Mouse (Mus musculus) spleen, adult 18-20 months (tissue): ENCODE measurements around the gene Large1.
"Not testable (repeated sequence)": the region's sequence is repeated elsewhere in the genome, so short reads cannot be mapped to it uniquely, and the experiment has no call there.

Source experiments
- DNase-seq, 2 experiments: peaks; one replicate each; pipeline ENCODE4 v3.0.0; 2022; ENCODE audit warnings: mixed read lengths in 2 of 2

The Large1 gene

DNA sequence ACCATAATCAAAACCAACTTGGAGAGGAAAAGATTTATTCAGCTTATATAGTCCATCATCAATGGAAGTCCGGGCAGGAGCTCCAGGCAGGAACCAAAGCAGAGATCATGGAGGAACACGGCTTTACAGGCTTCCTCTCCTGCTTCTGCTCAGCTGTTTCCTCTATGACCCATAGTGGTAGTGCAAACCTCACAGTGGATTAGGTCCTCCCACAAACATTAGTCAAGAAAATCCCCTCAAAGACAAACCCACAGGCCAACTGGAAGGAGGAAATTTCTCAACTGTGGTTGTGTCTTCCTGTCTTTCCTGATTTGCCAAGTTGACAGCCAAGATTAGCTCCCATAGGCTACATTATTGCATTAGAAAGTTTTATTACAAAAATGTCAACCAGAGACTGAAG is 59.7 kb downstream of the Large1 start:
- no peak for DNase-seq

DNA sequence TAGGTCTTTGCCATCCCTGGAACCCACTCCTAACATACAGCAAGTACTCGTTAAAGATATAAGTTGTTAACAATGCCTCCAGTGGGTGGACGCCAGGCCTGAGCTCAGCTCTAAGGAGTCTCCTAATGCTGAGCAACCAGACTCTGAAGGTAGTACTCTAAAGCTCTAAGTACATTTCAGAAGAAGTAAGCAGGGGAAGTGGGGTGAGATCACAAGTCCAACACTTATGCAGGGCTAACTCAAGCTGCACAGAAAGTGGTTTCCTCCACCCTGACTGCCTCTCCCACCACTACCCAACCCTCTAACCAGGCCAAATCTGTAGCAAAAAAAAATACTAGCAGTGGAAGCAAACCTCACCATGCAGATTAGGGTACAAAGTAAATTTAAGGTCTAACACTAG is 61.7 kb downstream of the Large1 start:
- no peak for DNase-seq

DNA sequence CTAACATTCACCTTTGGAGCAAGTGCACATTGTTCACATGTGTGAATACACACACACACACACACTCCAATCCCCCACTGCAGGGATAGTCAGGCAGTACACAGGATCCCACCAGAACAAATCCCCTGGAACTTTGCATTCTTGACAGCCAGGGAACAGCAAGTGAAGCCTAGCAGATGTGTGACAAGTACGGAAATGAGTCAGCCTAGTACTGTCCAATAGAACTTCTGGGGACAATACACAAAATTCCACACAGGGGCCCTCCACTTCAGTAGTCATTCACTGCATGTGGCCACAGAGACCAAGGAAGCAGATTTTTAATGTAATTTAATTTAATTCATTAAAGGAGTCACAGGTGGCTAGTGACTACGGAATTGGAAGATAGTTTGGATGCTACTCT is 62.7 kb downstream of the Large1 start:
- no peak for DNase-seq

DNA sequence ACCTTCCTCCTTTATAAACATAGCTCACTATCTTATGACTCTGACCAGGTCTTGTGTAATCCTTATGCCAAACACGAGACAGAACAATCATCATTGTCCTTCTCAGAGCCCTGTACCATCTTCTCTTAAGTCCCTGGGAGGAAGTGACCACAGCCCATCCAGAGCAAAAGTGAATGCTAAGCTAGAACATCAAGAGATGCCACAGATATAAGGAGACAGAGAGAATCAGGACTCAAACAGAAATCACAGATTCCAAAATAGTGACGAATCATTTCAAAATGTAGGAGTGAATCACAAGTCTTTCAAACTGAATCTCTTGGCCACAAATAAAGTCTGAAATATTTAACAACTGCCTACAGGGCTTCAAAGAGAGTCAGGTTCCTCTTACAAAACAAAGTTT is 63.5 kb downstream of the Large1 start:
- DNase-seq: no peak

DNA sequence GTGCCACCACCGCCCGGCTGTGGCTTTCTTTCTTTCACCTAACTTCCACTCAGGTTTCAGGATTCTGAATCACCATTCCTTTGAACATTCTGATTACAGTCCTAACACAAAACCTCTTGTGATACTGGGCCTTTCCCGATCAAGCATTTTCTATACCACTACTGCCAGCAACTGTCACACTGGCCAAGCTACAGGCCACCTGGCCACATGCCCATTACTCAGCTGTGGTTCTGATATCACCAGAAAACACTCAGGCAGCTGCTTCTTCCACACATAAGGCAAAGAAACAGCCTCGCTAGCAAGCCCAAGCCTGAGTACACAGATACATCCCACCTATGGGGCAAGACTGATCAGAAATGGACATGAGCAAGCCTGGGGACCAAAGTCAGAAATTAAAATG is 71.3 kb downstream of the Large1 start:
- no peak for DNase-seq

DNA sequence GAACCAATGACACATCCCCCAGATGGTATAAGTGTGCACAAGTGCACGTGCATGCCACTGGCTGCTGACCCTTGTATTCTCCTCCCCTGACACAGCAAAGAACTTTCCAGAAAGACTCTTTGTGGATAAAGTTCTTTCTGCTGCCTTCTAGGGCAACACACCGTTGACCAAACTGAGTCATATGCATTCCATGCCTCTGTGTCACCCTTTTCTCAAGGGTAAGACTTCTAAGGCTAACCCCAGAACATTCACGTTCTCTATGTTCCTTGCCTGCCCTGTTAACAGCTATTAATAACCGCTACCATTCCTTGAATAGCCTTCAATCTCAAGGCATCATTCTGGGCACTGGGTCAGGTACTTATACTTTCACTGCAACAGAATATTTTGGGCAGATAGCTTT is 77.3 kb downstream of the Large1 start:
- DNase-seq: no peak

DNA sequence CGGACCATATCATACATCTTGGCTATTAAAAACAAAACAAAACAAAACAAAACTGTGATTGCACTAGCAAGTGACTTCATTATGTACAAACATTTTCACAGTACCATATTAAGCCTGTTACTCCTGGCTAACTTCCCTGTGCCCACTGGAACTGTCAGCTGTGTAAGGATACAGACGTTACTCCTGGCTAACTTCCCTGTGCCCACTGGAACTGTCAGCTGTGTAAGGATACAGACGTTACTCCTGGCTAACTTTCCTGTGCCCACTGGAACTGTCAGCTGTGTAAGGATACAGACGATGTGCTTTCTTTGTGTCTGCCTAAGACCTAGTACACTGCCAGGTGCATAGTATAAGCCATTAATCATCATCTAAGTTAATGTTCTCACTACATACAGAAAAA is 77.9 kb downstream of the Large1 start:
- DNase-seq: not testable (repeated sequence)

DNA sequence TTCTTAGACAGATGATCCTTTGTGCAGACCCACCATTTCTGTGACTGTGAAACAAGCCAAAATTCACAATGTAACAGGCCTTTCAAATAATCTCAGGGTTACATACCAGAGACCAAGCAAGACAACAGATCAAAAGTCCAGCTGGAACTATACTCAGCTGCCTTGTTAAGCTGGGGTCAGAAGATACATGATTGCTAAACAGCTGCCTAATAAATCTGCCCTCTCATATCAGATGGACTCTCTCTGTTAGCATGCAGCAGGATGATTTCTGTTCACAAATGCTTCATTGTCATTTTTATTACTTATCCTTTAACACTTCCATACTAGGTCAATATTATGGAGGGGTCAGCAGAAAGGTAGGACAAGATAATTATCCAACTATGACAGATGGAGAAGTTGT is 80.2 kb downstream of the Large1 start:
- no peak for DNase-seq

DNA sequence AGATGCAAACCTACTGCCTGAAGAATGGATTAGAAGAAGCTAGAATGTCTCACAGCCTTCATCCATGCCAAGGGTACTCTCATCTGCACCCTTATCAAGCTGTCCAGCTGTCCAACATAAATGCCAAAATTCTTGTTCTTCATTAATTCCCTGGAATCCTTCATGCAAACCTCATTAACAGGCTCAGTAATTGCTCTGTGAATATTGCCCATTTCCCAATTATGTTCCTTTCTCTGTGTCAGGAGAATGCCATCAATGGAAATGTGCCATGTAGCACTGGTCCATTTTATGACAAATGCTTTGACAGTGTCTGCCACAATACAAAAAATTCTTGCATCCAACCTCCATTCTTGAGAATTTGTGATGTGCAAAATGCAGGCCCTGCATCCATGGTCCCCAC is 82.3 kb downstream of the Large1 start:
- DNase-seq: no peak

DNA sequence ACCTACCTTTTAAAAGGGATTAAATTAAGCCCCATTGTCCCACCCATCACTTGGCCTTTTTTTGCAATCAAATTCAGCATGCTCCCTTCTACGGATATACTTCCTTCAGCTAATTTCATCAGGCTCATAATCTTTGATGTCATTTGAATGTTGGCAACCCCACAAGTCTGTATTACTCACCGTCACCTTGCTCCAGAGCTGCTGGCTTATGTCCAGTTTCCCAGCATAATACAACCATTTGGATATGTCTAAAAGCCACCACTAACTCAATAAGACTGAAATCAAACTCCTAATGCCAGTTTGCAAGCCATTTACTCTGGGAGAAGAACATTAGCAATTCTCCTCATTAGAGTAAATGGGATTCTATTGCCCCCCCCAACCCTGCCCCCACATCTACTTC is 95.4 kb downstream of the Large1 start:
- no peak for DNase-seq

DNA sequence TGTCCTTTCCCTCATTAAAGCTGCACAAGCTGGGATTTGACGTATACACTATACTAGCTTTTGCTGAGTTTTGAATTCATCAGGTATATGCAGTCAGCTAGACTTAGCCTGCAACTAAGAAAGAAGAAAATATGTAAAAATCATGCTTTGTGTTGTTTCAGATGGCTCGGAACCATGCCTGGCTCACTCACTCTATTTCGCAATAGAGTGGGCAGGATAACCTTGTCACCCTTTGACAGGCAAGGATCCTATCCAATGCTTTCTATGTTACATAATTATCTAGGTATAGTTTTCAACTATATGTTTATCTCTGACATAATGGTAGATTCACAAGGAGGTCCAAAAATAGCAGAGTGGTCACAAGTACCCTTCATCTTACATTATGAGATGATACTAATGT is 109.2 kb downstream of the Large1 start:
- DNase-seq: no peak

DNA sequence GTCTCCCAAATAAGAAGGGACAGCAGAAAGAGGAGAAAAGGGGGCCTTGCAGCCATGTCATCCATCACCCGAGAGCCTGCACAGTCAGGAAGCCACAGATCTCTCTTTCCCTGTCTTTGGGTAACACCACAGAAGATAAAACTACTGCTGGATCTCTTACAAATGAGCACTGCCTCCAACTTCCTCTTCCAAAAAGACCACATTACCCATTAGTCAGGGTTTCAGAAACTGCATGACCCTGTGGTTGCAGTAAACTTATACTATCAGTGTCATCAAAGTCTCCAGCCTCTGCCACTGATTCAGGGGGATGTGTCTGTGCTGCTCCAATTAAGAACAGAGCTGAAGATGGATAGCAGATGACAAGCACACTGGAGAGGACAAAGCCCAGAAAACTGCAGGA is 111.3 kb downstream of the Large1 start:
- no peak for DNase-seq

DNA sequence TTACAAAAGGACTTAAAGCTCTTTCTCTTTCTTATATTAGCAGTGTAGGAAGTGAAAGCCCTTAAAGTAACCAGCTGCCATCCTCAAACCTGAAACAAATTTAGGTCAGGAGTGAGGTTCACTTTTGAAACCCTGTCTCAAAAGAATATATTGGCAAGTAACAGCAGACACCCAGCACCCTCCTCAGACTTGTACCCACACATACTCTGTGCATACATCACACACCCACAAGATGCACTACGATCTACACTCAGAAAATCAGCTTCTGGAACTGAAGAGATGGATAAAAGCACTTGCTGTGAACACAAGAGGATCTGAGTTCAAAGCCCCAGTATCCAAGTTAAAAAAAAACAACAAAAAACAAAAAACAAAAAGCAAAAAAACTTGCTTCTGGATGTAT is 119.1 kb downstream of the Large1 start:
- no peak for DNase-seq

DNA sequence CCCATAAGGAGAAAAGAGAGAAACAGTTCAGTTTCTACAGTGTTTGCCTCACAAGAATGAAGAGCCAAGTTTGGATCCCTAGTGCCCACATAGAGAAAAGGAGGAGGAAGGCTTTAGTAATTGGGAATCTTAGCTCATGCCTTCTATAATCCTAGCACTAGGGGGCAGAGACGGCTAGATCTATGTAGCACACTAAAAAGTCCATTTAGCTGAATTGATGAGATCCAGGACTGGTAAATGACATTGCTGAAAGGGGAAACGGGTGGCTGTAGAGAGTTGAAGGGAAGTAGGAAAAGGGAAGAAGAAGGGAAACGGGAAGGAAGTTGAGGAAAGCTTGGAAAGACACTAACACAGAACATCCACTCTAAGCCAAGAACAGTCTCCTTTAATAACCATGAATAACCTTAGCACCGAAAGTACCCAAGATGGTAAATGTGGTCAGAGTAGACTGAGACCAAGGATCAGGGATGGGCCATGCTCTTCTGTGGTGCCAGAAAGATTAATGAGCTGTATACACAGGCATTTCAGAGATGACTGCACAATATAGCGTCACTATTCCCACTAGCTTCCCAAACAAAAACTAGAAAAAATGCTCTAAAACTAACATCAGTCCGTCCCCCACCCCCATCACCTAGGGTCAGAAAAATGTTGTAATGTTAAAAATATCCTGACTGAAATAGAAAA is 119.8 kb downstream of the Large1 start:
- no peak for DNase-seq

DNA sequence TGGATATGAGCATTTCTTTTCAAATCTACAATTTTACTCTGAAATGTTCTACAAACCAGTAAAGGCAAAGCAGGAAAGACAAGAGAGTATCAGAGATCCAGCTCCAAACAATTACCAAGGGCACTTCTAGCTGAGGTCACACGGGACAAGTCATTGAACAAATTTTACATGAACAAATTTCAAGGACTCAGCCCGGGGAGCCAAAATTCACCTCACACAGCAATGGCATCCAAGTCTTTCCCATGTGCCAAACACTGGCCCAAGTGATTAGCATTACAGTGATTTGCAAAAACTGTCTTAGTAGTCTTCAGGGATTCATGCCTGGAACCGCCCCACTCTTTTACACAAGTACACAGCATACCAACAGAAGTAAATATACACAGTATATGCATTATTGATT is 126.5 kb downstream of the Large1 start:
- DNase-seq: no peak

DNA sequence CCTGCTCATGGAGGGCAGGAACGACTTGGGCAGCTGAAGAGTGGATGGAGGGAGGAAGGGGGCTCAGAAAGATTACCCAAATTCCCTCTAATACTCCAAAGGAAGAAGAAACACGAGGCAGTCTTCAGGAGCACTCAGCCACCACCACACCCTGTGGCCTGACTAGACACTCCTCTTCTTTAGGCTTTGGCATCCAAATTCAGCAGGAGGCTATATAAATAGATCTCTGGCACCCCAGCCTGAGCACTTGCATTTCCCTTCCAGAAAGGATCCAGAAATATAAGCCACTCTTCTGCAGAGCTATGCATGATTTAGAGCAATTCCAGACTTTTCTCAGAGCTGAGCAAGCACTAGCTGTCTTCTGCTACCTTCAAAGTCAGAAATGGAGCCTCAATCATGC is 127.7 kb downstream of the Large1 start:
- DNase-seq: no peak

DNA sequence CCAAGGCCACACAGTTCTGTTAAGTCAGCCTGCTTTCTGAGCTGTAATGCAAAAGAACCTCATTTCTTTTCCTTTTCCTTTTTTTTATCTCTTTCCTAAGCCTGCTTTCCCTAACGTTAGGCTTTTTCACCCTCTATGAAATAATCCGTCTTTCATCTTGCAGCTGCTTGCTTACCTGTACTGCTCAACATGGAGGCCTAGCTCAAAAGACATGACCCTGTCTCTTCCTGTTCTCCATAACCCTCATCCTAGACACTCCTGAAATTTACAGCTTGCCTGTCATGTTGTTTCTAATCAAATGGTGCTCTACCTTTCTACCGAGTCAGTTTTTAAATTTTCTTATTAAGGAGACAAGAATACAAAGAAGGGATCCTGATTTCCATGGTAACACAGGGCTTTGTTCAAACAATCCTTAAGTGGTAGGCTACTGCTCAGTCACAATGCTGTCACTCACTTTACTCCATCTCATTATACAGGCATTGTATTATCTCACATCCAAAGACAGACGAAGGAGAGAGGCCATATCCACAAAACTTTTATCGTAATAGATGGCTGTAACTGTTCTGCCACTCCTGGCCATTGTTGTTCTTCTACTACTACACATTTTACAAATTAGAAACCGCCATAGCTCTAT is 134.0 kb downstream of the Large1 start:
- no peak for DNase-seq

DNA sequence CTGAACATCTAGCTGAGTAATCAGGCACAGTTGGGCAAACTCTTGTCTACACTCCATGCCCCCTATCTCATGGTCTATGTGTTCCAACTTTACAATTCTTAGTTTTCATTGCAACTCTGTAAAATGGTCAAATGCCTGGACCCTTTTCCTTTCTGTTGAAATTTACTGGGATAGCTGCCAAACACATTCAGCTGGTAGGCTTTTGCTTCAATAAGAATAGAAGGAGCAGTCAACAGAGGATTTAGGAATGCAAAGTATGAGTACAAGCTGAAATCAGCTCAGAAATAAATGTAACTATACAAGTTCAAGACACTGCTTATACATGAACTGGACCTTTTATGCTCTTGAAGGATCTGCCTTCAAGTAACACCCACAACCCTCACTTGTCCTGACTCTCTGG is 146.5 kb downstream of the Large1 start:
- DNase-seq: no peak

DNA sequence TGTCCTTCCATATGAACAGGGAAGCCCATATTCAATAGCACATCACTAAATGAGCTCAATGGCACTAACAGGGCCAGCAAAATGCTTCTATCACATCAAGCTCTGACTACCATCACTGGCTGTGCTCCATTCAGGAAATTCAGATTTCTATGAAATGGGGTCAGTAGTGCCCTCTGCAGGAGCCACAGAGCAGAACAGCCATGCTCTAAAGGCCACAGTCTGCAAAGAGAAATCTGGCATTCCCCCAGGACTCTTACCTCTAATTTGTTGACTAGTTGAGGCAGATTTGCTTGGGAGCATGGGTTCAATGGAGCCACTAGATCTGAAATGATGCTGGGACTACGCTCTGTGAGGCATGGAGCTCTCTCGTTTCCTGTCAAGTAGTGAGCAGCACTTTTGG is 151.5 kb downstream of the Large1 start:
- no peak for DNase-seq

DNA sequence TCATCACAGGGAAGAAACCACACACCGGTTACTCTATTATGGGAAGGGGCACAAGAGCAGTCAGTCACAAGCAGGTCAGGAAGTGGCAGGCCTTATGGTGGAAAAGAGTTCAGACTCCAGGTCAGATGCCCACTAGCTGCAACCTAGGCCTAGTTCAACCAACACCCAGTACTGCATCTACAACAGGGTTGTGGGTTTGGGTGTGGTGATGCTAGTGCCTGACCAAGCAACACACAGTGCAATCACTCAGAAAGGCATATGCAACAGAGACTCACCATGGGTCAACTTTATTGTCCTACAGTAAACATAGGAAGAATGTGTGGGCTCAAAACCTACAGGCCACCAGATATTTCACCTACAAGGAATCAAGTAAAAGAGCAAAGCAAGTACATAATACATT is 155.6 kb downstream of the Large1 start:
- no peak for DNase-seq

DNA sequence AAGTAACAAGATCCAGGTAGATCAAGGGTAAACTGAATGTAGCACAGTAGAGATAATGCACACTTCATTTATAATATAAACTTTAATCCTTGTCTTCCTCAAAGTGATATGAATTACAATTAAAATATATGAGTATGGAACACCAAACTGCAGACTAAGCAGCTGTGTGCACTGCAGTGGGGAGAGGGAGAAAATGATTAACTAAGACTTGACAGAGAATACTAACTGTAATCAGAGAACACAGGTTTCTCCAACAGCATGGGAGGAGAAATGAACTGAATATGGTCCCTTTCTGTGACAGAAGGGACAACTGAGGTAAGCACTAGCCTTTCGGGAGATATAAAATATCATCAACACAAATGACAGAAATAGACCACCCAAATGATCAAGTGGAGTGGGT is 164.7 kb downstream of the Large1 start:
- DNase-seq: no peak

DNA sequence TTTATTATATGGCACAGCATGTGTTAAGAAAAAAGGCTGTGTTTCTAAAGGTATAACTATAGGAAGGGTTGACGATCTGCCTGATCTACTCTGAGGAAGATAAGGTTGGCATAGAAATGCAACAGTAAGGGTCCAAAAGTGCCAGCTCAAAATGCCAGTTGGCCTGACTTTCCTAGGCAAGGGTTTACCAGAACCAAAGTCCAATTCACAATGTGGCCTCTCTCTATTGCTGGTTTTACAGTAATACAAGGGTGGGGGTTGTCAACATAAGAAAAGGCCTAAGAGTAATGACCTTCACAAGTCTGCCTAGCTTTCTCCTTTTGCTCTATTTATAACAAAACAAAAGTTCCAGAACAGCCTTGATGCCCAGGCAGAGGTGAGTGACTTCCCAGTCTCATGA is 166.0 kb downstream of the Large1 start:
- no peak for DNase-seq

DNA sequence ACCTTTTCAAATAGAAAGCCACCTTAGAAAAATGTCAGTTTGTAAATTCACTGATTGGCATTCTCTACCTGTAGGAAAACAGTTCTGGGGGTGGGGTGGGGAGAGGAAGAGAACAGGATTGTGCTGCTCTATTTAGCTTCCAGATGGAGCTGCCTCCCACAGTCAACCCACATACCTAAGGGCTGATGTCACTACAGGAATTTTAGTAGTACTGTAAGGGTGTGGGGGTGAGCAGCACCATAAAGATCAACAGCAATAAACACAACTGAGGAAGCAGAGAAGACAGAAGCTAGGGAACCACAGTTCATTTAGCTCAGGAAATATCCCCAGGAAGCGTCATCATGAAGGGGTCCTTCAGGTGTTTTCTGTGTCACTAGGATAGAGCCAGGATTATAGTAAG is 174.9 kb downstream of the Large1 start:
- DNase-seq: no peak

DNA sequence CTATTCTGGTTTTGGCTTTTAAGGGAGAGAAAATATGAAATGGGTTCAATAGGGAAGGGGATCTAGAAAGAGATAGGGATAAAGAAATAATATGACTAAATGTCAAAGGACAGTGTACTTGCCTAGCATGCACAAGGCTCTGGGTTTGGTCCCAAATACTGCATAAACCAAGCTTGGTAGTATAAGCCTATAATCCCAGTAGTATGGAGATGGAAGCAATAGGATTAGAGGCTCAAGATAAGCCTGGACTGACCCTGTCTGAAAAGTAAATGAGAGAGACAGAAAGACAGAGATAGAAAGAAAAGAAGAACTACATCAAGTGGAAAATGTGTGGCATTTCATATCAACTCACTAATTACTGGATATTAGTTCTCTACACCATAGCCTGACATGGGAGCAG is 180.7 kb downstream of the Large1 start:
- DNase-seq: no peak

DNA sequence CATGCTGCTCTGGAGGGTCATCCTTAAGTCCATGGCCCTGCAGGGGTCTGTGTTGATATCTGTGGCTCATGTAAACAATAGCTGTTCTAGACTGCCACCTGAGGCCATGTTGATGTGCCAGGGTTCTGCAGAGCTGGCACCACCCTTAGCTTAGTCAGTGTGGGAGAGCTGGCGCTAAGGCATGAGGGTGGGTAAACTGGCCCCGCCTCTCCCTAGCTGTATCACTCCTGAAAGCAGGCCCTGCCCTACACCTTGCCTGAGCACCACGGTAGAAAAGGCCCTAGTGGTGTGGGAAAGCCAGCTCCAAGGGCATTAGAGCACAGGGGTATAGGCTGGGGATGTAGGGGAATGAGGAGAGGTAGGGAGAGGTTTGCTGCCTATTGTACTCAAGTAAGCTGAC is 191.3 kb downstream of the Large1 start:
- DNase-seq: no peak
